Mouse (Mus musculus): Measurements from ENCODE around the gene Stox2.

DNA sequence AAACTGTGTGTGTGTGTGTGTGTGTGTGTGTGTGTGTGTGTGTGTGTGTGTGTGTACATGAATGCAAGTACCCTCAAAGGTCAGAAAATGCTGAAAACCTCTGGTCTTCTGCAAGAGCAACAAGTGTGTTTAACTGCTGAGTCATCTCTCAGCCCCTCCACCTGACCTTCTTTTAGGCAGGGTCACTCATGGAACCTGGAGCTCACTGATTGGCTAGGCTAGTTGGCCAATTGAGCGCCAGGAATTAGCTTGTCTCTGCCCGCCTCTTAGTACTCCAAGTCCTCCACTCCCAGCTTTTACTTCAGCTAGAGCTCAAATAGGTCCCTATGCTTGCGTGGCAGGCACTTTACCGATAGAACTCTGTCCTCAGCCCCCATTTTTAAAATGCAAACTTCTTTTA lies 110.2 kb downstream of the Stox2 start:
- TF ChIP-seq CTCF (IDR thresholded peaks at IDR 0.05) (no peak), EP300 (IDR thresholded peaks at IDR 0.05) (no peak)

All from lung, postnatal 0 days (tissue).